Mouse (Mus musculus): Measurements from ENCODE around the gene Itpk1.

Itpk1 gene

GRCm38 (mm10) chr12:102554721-102555516 is 149.8 kb downstream of the Itpk1 start, which contains the start of gene Chga:
TSS of gene Chga (plus strand) at chr12:102554969.
- 2% methylated on average over 44 of the region's 48 CpGs for WGBS

- WGBS: 51% methylated on average over 14 of the region's 14 CpGs
These were observed 150.9 kb downstream of the Itpk1 start for GRCm38 (mm10) chr12:102553705-102554275.

GRCm38 (mm10) chr12:102552001-102552400 is 152.7 kb downstream of the Itpk1 start:
- 52% methylated on average over 6 of the region's 6 CpGs for WGBS

- 83% methylated on average over 3 of the region's 3 CpGs for whole genome bisulfite sequencing
These were observed 153.5 kb downstream of the Itpk1 start for GRCm38 (mm10) chr12:102551186-102551585.

- WGBS: 52% methylated on average over 11 of the region's 11 CpGs
These were observed 154.2 kb downstream of the Itpk1 start for GRCm38 (mm10) chr12:102550529-102550928.

- 61% methylated on average over 6 of the region's 6 CpGs for WGBS
These were observed 159.6 kb downstream of the Itpk1 start for GRCm38 (mm10) chr12:102545122-102545521.

GRCm38 (mm10) chr12:102541168-102541567 is 163.6 kb downstream of the Itpk1 start:
- 97% methylated on average over 7 of the region's 7 CpGs for WGBS

- WGBS: 45% methylated on average over 8 of the region's 8 CpGs
These were observed 164.5 kb downstream of the Itpk1 start for GRCm38 (mm10) chr12:102540278-102540677.

GRCm38 (mm10) chr12:102535796-102536195 is 168.9 kb downstream of the Itpk1 start:
- 67% methylated on average over 1 of the region's 1 CpGs for WGBS

- WGBS: 59% methylated on average over 5 of the region's 5 CpGs
These were observed 176.7 kb downstream of the Itpk1 start for GRCm38 (mm10) chr12:102527989-102528388.

GRCm38 (mm10) chr12:102524760-102525159 is 180.0 kb downstream of the Itpk1 start:
- WGBS: 27% methylated on average over 6 of the region's 6 CpGs

- 59% methylated on average over 3 of the region's 3 CpGs for WGBS
These were observed 180.5 kb downstream of the Itpk1 start for GRCm38 (mm10) chr12:102524216-102524615.

- 50% methylated on average over 13 of the region's 13 CpGs for WGBS
These were observed 182.9 kb downstream of the Itpk1 start for GRCm38 (mm10) chr12:102521777-102522319.

GRCm38 (mm10) chr12:102519929-102520720 is 184.6 kb downstream of the Itpk1 start:
- 84% methylated on average over 12 of the region's 12 CpGs for WGBS

All from cerebral cortex, adult 2 months (tissue).